Mouse (Mus musculus) frontal cortex, adult (tissue): ENCODE data around the gene Lgr5.
A peak's percentile ranks its signal among the peaks of the same experiment; 100 is the strongest.

Experiments
- ATAC-seq: cut with Nextera tagmentation; 2 replicates; pipeline ENCODE4 v1.9.2; 2017; ENCODE audit warnings: mild to moderate bottlenecking, moderate library complexity, mixed read lengths; ENCODE audit not compliant: low TSS enrichment

Lgr5 gene

GRCm38 (mm10) chr10:115570577-115570976 is 17.0 kb downstream of the Lgr5 start:
- ATAC-seq: no peak

- ATAC-seq: no peak
These were observed 17.7 kb downstream of the Lgr5 start, which contains the start of gene A930009A15Rik for GRCm38 (mm10) chr10:115569712-115570491. Gene A930009A15Rik (plus strand): TSS chr10:115569986.

- no peak for ATAC-seq
These were observed 23.6 kb downstream of the Lgr5 start for GRCm38 (mm10) chr10:115563961-115564360.

GRCm38 (mm10) chr10:115562911-115563686 is 24.5 kb downstream of the Lgr5 start:
- ATAC-seq: no peak

GRCm38 (mm10) chr10:115561136-115561880 is 26.3 kb downstream of the Lgr5 start:
- no peak for ATAC-seq

- ATAC-seq: no peak
These were observed 30.8 kb downstream of the Lgr5 start for GRCm38 (mm10) chr10:115556738-115557242.

GRCm38 (mm10) chr10:115555191-115555765 is 32.3 kb downstream of the Lgr5 start:
- ATAC-seq: no peak

- ATAC-seq: no peak
These were observed 34.0 kb downstream of the Lgr5 start for GRCm38 (mm10) chr10:115553352-115554113.

- ATAC-seq: no peak
These were observed 36.5 kb downstream of the Lgr5 start for GRCm38 (mm10) chr10:115551069-115551468.

GRCm38 (mm10) chr10:115550253-115550652 is 37.3 kb downstream of the Lgr5 start:
- no peak for ATAC-seq

- no peak for ATAC-seq
These were observed 44.7 kb downstream of the Lgr5 start for GRCm38 (mm10) chr10:115542917-115543316.

GRCm38 (mm10) chr10:115530746-115531145 is 56.8 kb downstream of the Lgr5 start:
- ATAC-seq: no peak

- no peak for ATAC-seq
These were observed 57.8 kb downstream of the Lgr5 start for GRCm38 (mm10) chr10:115529768-115530167.

- no peak for ATAC-seq
These were observed 58.7 kb downstream of the Lgr5 start for GRCm38 (mm10) chr10:115528892-115529291.

GRCm38 (mm10) chr10:115521081-115521451 is 66.5 kb downstream of the Lgr5 start:
- ATAC-seq: no peak

GRCm38 (mm10) chr10:115520200-115521080 is 67.1 kb downstream of the Lgr5 start:
- ATAC-seq: no peak

GRCm38 (mm10) chr10:115518845-115519244 is 68.7 kb downstream of the Lgr5 start:
- no peak for ATAC-seq

GRCm38 (mm10) chr10:115515503-115515902 is 72.1 kb downstream of the Lgr5 start:
- ATAC-seq: peak; percentile 83

GRCm38 (mm10) chr10:115510959-115511358 is 76.6 kb downstream of the Lgr5 start:
- ATAC-seq: no peak
